Mouse (Mus musculus) embryonic facial prominence, embryonic 13.5 days (tissue): ENCODE results near the gene Carmil1. TPM values are rescaled to one million over a fixed set of nuclear protein-coding genes. Genes with fewer than 3 reads are reported as not detected.

Experiments
- ATAC-seq: fragments of 200-750 bp; cut with Nextera tagmentation; 2 replicates; pipeline ENCODE4 v1.8.0; 2017; ENCODE audit warnings: low read depth; ENCODE audit not compliant: insufficient number of reproducible peaks, insufficient read depth, low FRiP score, low TSS enrichment
- H3K27ac ChIP-seq: fragments of 300-500 bp; sonication (generic); 2 replicates; pipeline ENCODE4 v1.5.1; 2015; ENCODE audit warnings: moderate library complexity, mild to moderate bottlenecking, inconsistent platforms
- H3K27me3 ChIP-seq: fragments of 300-500 bp; sonication (generic); 2 replicates; pipeline ENCODE4 v1.6.1; 2015; ENCODE audit warnings: mild to moderate bottlenecking, inconsistent platforms
- H3K36me3 ChIP-seq: fragments of 300-500 bp; sonication (generic); 2 replicates; pipeline ENCODE4 v1.6.1; 2015; ENCODE audit warnings: mild to moderate bottlenecking, inconsistent platforms
- H3K4me1 ChIP-seq: fragments of 300-500 bp; sonication (generic); 2 replicates; pipeline ENCODE4 v1.6.1; 2015; ENCODE audit warnings: inconsistent platforms
- H3K4me2 ChIP-seq: fragments of 300-500 bp; sonication (generic); 2 replicates; pipeline ENCODE4 v1.6.1; 2015; ENCODE audit warnings: moderate library complexity, mild to moderate bottlenecking, inconsistent platforms
- H3K4me3 ChIP-seq: fragments of 300-500 bp; sonication (generic); 2 replicates; pipeline ENCODE4 v1.5.1; 2015; ENCODE audit warnings: mild to moderate bottlenecking, inconsistent platforms
- H3K9ac ChIP-seq: fragments of 300-500 bp; sonication (generic); 2 replicates; pipeline ENCODE4 v1.6.1; 2015; ENCODE audit warnings: mild to moderate bottlenecking, inconsistent platforms
- H3K9me3 ChIP-seq: fragments of 300-500 bp; sonication (generic); 2 replicates; pipeline ENCODE4 v1.6.1; 2016; ENCODE audit warnings: inconsistent platforms
- WGBS: fragments of 180-500 bp; shearing (Covaris S2); methylation state at CpG from one replicate; pipeline ENCODE4 v1.1.7; 2015; ENCODE audit warnings: mixed read lengths; 5-methylcytosine and 5-hydroxymethylcytosine counted together
- polyA plus RNA-seq: library from polyadenylated mRNA; unstranded; fragments of >200 nt; fragmentation: Nextera tagmentation; extraction: Ambion mirVana; gene quantifications from 2 replicates; pipeline ENCODE4 v1.2.1, GENCODE M21; 2015

Gene Carmil1
- polyA plus RNA-seq, 1 experiment from 2014 or later = 47.5 TPM

GRCm38 (mm10) chr13:24049267-24050034 lies 231.1 kb downstream of the Carmil1 start:
- Histone ChIP-seq H3K4me3 (no peak overlapping the region), H3K27ac (peak overlapping the region; percentile 33), H3K4me1 (no peaks in the 10 kb centered on the region; the same call in 1 of the 2 replicates), H3K9me3 (no peaks in the 10 kb centered on the region), H3K36me3 (no peaks in the 10 kb centered on the region), H3K9ac (no peak overlapping the region), H3K4me2 (no peak overlapping the region), H3K27me3 (no peaks in the 10 kb centered on the region)
- ATAC-seq = no peak
- WGBS = 75% methylated on average over 9 of the region's 9 CpGs

DNA sequence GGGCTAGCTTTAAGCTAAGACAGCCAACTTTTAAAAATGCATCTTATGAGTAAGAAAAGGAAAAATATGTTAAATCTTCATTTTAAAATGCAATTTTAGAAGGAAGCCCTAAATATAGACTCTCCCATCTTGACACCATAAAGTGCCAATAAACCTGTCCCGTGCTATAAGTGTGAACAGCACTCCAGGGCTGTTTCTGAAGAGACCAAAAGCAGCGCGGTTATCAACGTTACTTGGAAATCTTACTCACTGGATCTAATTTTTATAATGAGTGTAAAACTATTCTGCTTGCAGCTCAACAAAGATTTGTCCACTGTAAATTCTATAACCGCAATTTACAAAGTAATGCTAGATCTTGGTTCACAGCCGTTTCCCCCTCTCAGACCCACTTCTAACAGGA lies 232.0 kb downstream of the Carmil1 start:
- no peak overlapping the region for H3K27ac ChIP-seq

DNA sequence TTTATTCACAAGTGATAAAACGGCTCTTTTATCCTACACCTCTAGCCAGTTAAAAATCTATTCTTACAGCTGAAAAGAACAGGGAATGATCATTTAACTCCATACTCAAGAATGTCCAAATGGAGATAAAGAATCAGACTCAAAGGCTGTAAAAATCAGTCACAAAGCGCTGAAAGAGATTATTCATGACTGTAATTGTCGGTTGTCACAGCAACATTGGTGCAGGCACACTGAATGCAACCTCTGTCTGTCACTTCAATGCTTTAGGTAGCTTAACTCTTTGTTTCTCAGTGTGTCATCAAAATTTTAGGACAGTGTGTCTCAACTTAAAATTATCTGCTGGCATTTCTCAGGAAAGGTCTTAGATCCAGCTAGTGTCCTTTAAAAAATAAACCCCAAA lies 235.3 kb downstream of the Carmil1 start:
- ATAC-seq = no peak
- no peak overlapping the region for H3K9ac ChIP-seq
- no peaks in the 10 kb centered on the region for H3K27me3 ChIP-seq
- H3K4me1 ChIP-seq = no peaks in the 10 kb centered on the region; the same call in 1 of the 2 replicates
- H3K36me3 ChIP-seq = peaks cover 31% of the 10 kb centered on the region
- 72% methylated on average over 3 of the region's 3 CpGs for WGBS
- no peak overlapping the region for H3K27ac ChIP-seq
- H3K4me2 ChIP-seq = no peak overlapping the region
- H3K4me3 ChIP-seq = no peak overlapping the region
- no peaks in the 10 kb centered on the region for H3K9me3 ChIP-seq

More for the DNA sequence above, 232.0 kb downstream of the Carmil1 start:
- Histone ChIP-seq H3K9me3 (no peaks in the 10 kb centered on the region), H3K27me3 (no peaks in the 10 kb centered on the region), H3K4me2 (no peak overlapping the region), H3K36me3 (peaks cover 6% of the 10 kb centered on the region), H3K4me3 (no peak overlapping the region), H3K9ac (no peak overlapping the region), H3K4me1 (no peaks in the 10 kb centered on the region; the same call in 1 of the 2 replicates)
- WGBS = 69% methylated on average over 6 of the region's 6 CpGs
- ATAC-seq = no peak

GRCm38 (mm10) chr13:24040221-24040620 lies 240.4 kb downstream of the Carmil1 start:
- no peak overlapping the region for H3K4me3 ChIP-seq

GRCm38 (mm10) chr13:24037502-24037901 lies 243.1 kb downstream of the Carmil1 start:
- no peaks in the 10 kb centered on the region for H3K9me3 ChIP-seq
- no peak overlapping the region for H3K9ac ChIP-seq
- WGBS = 76% methylated on average over 3 of the region's 3 CpGs
- H3K4me3 ChIP-seq = no peak overlapping the region
- peaks cover 28% of the 10 kb centered on the region for H3K36me3 ChIP-seq
- no peak overlapping the region for H3K27ac ChIP-seq
- no peak for ATAC-seq
- H3K4me1 ChIP-seq = no peaks in the 10 kb centered on the region
- H3K4me2 ChIP-seq = no peak overlapping the region
- H3K27me3 ChIP-seq = no peaks in the 10 kb centered on the region

More at GRCm38 (mm10) chr13:24040221-24040620, 240.4 kb downstream of the Carmil1 start:
- H3K27ac ChIP-seq = no peak overlapping the region
- no peak for ATAC-seq
- H3K27me3 ChIP-seq = no peaks in the 10 kb centered on the region
- H3K36me3 ChIP-seq = peaks cover 41% of the 10 kb centered on the region
- 82% methylated on average over 7 of the region's 7 CpGs for WGBS
- H3K9me3 ChIP-seq = no peaks in the 10 kb centered on the region
- H3K9ac ChIP-seq = no peak overlapping the region
- H3K4me2 ChIP-seq = no peak overlapping the region
- no peaks in the 10 kb centered on the region for H3K4me1 ChIP-seq

GRCm38 (mm10) chr13:24036150-24036549 lies 244.4 kb downstream of the Carmil1 start:
- Histone ChIP-seq H3K4me1 (no peaks in the 10 kb centered on the region), H3K4me2 (no peak overlapping the region), H3K4me3 (no peak overlapping the region), H3K36me3 (peaks cover 18% of the 10 kb centered on the region), H3K9me3 (no peaks in the 10 kb centered on the region), H3K27ac (no peak overlapping the region), H3K9ac (no peak overlapping the region), H3K27me3 (no peaks in the 10 kb centered on the region)
- ATAC-seq = no peak
- WGBS = 74% methylated on average over 18 of the region's 18 CpGs

DNA sequence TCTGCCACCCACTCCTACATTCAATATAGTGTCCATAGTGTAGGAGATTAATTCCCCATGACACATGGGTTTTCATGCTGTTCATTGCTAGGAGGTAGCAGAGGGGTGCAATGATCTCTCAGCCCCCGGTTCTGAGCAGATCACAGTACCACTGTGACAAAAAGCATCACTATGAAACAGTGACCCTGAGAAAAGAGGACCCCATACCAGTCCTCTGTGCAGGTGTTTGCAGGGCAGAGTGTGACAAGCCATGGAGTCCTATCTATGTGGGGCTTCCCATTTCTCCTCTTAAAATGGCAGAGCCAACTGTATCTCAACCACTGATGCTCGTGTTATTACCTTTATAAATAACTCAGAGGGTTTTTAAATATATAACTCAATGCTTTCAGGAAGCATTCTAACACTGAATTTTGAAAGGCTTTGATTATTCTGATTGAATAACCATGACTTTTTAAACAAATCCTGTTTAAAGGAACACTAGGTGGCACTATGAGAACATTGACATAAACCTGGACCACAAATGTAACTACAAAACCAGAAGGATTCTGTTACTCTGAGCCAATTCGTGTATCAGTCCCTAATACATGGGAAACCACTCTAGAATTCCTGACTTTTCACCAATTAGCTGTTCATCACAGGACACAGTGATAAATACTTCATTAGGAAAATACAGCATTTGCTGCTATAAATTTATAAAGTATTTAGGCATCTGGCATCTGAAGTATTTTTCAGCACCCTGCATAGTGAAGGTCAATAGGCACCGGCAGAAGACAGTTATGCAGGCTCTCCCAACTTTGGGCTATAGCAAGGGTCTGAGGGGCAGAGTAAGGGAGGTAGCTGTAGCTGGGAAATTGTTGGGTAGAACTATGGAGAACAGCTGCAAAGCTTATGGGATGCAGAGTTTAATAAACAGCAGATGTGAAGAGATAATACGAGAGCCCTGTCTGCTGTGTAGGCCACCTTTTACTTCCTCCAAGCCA lies 253.1 kb downstream of the Carmil1 start:
- Histone ChIP-seq H3K27me3 (no peaks in the 10 kb centered on the region), H3K9me3 (no peaks in the 10 kb centered on the region), H3K4me3 (no peak overlapping the region), H3K27ac (no peak overlapping the region), H3K9ac (no peak overlapping the region), H3K36me3 (peaks cover 5% of the 10 kb centered on the region; the same call in 1 of the 2 replicates), H3K4me1 (peaks cover 3% of the 10 kb centered on the region; the same call in 1 of the 2 replicates), H3K4me2 (no peak overlapping the region)
- no peak for ATAC-seq
- WGBS = 52% methylated on average over 5 of the region's 5 CpGs

DNA sequence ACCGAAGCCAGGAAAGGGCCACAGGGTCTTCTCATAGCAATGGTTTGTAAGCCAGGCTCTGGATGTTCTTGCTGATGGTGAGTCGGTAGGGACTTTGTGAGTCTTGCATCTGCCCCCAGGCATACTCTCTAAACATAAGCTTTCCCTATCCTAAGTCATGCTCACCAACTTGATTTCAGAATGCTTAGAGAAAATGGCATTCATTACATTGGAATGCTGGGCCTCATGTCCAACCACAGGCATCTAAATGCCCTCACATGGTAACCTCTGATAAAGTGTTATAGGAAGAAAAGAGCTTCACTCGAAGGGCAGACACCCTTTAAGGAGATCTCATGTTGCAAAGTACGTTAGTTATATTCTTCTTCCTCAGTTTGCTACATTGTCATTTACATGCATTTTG lies 262.1 kb downstream of the Carmil1 start:
- Histone ChIP-seq H3K27ac (no peak overlapping the region), H3K4me1 (no peaks in the 10 kb centered on the region), H3K4me3 (no peak overlapping the region), H3K27me3 (no peaks in the 10 kb centered on the region), H3K4me2 (no peak overlapping the region), H3K36me3 (peaks cover 12% of the 10 kb centered on the region; the same call in 1 of the 2 replicates), H3K9ac (no peak overlapping the region), H3K9me3 (no peaks in the 10 kb centered on the region)
- no peak for ATAC-seq
- WGBS = 58% methylated on average over 4 of the region's 4 CpGs

- Histone ChIP-seq H3K4me3 (no peak overlapping the region), H3K9me3 (no peaks in the 10 kb centered on the region), H3K9ac (no peak overlapping the region), H3K4me1 (no peaks in the 10 kb centered on the region), H3K27ac (no peak overlapping the region), H3K27me3 (no peaks in the 10 kb centered on the region), H3K4me2 (no peak overlapping the region), H3K36me3 (peaks cover 5% of the 10 kb centered on the region; the same call in 1 of the 2 replicates)
- 78% methylated on average over 2 of the region's 2 CpGs for WGBS
- ATAC-seq = no peak
Measured at GRCm38 (mm10) chr13:24005528-24005927, 275.1 kb downstream of the Carmil1 start.

DNA sequence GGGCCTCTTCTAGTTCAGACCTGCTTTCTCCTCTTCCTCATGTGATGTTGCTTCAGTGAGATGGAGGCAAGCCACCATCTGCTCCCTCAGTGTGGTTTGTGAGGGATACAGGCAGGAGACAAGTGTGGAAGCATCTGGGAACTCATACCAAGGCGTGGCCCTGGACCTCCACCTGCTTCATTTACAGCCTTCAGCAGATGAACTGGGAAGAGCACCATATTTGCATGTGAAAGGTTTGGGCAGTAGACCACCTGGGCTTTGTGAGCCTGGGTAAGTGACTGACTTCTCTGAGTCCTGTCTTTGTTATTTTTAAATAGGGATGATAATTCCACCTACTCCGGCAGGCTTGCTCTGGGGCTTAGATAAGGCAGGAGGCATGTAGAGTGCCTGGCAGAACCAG lies 278.8 kb downstream of the Carmil1 start:
- H3K4me3 ChIP-seq = no peak overlapping the region
- 60% methylated on average over 2 of the region's 2 CpGs for WGBS
- no peaks in the 10 kb centered on the region for H3K36me3 ChIP-seq
- no peak overlapping the region for H3K27ac ChIP-seq
- no peaks in the 10 kb centered on the region for H3K9me3 ChIP-seq
- H3K27me3 ChIP-seq = 0 out of 2 replicates have a peak, but pooled peaks cover 3% of the 10 kb centered on the region
- no peak overlapping the region for H3K4me2 ChIP-seq
- no peaks in the 10 kb centered on the region for H3K4me1 ChIP-seq
- no peak for ATAC-seq
- no peak overlapping the region for H3K9ac ChIP-seq

GRCm38 (mm10) chr13:24001081-24001480 lies 279.5 kb downstream of the Carmil1 start:
- 85% methylated on average over 2 of the region's 2 CpGs for WGBS
- no peak overlapping the region for H3K27ac ChIP-seq

More at GRCm38 (mm10) chr13:24001081-24001480, 279.5 kb downstream of the Carmil1 start:
- no peak overlapping the region for H3K4me3 ChIP-seq
- no peaks in the 10 kb centered on the region for H3K4me1 ChIP-seq
- no peak for ATAC-seq
- H3K9ac ChIP-seq = no peak overlapping the region
- no peak overlapping the region for H3K4me2 ChIP-seq
- no peaks in the 10 kb centered on the region for H3K9me3 ChIP-seq
- H3K36me3 ChIP-seq = no peaks in the 10 kb centered on the region
- H3K27me3 ChIP-seq = 0 out of 2 replicates have a peak, but pooled peaks cover 3% of the 10 kb centered on the region
